Mouse (Mus musculus) urinary bladder, postnatal 0 days (tissue): ENCODE measurements around the gene Abr. TPM values are rescaled to one million over a fixed set of nuclear protein-coding genes. Genes with fewer than 3 reads are reported as not detected.

Source experiments
- polyA plus RNA-seq: library from polyadenylated mRNA; unstranded; fragments of >200 nt; fragmentation: Nextera tagmentation; extraction: Ambion mirVana; gene quantifications from 2 replicates; pipeline ENCODE4 v1.2.1, GENCODE M21; 2015

The Abr gene
- 6.8 and 8.4 TPM in 2 replicates for polyA plus RNA-seq

GRCm38 (mm10) chr11:76622152-76622565, at the start of gene Abr:
Gene Abr, minus strand, starts transcription at chr11:76622314.

GRCm38 (mm10) chr11:76406702-76407583, 215.2 kb downstream of the Abr start, which contains the start of gene Timm22:
Gene Timm22, plus strand, starts transcription at chr11:76406952.

GRCm38 (mm10) chr11:76398798-76399586, 223.1 kb downstream of the Abr start, which contains the start of gene Nxn:
Gene Nxn, minus strand, starts transcription at chr11:76399140.

Other genes with a start within 250 kb of the Abr start
- 83.6 and 94.8 TPM in 2 replicates for gene Nxn, start 223.2 kb downstream of the Abr start, polyA plus RNA-seq
- gene Timm22, start 215.4 kb downstream of the Abr start, polyA plus RNA-seq = 61.3 and 66.1 TPM in 2 replicates
- gene Bhlha9, start 50.2 kb upstream of the Abr start, polyA plus RNA-seq = 0.17 TPM in 1 of 2 replicates, not detected in the other
- 0.55 and 0.92 TPM in 2 replicates for gene Trarg1, start 57.5 kb upstream of the Abr start, polyA plus RNA-seq
- gene Gosr1, start 141.3 kb upstream of the Abr start, polyA plus RNA-seq = 15.5 and 18.2 TPM in 2 replicates
- gene Cpd, start 224.7 kb upstream of the Abr start, polyA plus RNA-seq = 9.6 and 10.9 TPM in 2 replicates